Mouse (Mus musculus) heart, postnatal 4 days (tissue): ENCODE data around the gene Smarca5. TPM values are rescaled to one million over a fixed set of nuclear protein-coding genes. Genes with fewer than 3 reads are reported as not detected.

Experiments used
- DNase-seq: peaks from one replicate; pipeline ENCODE4 v3.0.0; 2021
- total RNA-seq, 2 experiments: library from RNA; stranded (reverse); gene quantifications; 2 replicates each; pipeline ENCODE4 v1.2.3; 2021

The Smarca5 gene
- 10 to 100 TPM; 43.4 to 44.8 TPM for total RNA-seq

GRCm38 (mm10) chr8:80739155-80739924, at the start of gene Smarca5:
Gene Smarca5 (minus strand): TSS chr8:80739497.
- peak; percentile 97 for DNase-seq

- no peak for DNase-seq
Observed at GRCm38 (mm10) chr8:80784559-80784958, 45.3 kb upstream of the Smarca5 start.

- no peak for DNase-seq
Observed at GRCm38 (mm10) chr8:80783271-80783670, 44.0 kb upstream of the Smarca5 start.

DNA sequence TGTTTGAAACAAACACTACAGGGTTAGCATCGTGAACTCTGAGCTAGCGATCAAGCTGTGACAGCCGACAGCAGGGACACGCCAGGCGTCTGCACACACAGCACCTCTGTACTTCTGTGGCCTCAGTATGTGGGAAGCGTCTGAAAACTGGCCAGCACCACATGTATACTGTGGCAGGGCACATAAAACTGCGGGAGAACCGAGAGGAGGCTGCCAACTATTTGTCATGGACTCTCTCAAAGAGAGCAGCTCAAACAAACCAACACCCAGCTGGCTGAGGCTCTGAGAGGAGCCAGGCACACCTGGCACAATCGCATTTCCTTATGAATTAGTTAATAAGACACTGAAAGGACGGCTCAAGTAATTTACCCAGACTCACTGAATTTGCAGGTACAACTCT, 42.0 kb upstream of the Smarca5 start:
- no peak for DNase-seq

DNA sequence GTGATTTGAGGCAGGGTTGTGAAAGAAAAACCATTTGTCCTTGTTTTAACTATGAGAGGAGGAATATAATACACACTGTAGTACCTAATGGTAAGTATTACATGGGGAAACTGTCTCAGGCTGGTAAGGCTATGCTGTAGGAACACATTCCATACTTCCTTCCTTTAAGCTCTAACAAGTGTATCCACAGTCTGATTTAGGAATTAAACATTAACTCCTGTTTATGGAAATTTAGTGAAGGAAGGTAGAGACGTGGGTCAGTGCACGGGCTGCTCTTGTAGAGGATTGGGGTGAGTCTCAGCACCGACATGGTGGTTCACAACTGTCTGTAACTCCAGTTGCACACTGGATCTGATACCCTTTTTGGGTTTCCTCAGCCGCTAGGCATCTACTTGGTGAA, 41.0 kb upstream of the Smarca5 start:
- no peak for DNase-seq

GRCm38 (mm10) chr8:80776436-80776835, 37.1 kb upstream of the Smarca5 start:
- no peak for DNase-seq

GRCm38 (mm10) chr8:80772732-80773460, 33.6 kb upstream of the Smarca5 start:
- no peak for DNase-seq

- no peak for DNase-seq
Observed at GRCm38 (mm10) chr8:80768451-80768850, 29.2 kb upstream of the Smarca5 start.

GRCm38 (mm10) chr8:80753017-80753715, 13.9 kb upstream of the Smarca5 start:
- DNase-seq: peak; percentile 90

DNA sequence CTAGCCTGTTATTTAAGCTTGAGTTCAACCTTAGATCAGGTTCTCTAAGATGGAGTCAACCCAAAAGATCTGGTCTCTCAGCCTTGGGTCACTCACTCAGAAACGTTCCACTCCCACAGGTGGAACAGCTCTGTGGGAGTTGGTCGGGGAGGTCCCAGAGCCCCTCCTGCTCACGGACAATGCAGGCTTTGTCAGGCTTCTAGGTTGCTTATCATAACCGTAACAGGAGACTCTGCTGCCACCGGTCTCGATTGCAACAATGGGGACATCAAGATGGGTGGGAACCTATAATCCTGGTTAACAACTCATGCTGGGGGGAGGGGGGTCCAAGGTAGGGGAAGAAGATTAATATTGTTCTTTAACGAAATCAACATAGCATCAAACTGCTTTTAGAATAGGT, 13.1 kb upstream of the Smarca5 start:
- DNase-seq: no peak

DNA sequence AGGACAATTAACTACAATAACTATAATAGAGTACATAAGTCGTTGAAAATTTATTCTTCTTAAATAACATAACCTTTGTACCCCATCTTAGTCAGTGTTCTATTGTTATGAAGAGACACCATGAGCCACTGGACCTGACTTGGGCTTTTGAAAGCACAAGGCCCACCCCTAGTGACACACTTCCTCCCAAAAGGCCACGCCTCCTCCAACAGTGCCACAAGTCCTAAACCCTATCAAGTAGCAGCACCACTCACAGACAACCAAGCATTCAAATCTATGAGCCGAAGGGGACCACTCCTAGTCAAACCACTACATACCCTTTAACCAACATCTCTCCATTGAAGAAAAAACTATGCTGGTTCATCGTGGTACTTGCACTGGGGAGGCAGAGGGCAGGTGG, 9.8 kb upstream of the Smarca5 start:
- DNase-seq: no peak

DNA sequence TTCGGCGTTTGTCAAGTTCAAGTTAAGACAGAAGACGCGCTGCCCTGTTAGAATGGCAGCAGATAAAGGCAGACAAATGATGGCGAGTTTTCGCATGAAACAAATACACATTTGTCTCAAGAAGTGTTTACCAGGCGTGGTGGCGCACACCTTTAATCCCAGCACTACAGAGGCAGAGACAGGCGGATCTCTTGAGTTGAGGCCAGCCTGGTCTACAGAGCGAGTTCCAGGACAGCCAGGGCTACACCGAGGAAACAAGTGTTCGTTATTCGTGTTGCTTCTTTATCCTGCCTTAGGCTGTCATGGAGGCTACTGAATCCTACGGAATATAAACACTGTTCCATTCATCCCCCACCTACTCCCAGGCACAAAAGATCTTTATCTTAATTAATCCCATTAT, 635 bp upstream of the Smarca5 start:
- no peak for DNase-seq

DNA sequence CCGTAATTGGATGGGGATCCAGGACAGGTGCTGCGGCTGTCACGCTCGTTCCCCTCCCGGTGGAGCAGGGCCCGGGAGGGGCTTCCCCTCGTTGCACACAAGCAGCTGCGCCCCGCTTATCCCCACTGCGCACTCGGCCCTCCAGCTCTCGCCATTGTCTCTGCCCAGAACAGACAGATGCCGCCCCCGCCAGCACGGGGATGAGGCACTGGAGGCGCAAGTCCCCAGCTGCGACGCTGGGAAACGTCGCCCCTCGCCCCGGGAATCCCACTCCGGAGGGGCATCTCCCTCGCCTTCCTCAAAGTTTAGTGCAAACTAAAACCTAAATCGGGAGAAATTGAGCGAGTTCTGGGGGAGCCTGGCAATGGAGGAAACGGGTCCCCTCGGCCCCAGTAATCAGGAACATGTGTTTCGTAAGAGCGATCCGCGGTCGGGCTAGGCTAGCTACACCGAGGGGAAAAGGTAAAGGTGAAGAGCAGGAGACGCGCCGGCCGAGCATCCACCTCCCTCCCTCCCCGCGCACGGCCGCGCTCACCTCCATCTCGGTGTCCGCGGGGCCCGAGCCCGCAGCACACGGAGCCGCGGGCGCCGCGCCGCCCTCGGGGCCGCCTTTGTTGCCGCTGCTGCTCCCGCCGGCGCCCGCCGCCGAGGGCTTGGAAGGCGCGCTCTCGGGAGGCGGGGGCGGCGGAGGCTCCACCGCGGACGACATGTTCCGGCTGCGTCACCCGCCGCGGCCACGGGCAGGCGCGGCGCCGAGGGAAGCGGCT, 726 bp downstream of the Smarca5 start:
- DNase-seq: peak; percentile 55

DNA sequence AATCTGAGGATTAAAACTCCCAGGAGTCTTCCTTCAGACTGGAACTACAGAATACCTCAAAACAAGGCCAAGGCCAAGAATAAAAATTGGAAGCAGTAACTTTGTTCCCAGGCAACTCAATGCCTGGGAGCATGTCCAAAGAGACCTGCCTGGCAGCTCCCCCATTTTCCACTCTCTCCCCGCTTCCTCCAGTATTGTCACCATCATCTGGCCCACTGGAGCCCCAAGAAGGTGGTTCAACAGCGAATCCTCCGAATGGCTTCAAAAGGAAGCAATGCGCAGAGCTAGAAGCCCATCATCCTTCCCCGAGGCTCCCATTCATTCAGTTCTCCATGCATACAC, 1.3 kb downstream of the Smarca5 start:
- peak; percentile 47 for DNase-seq

GRCm38 (mm10) chr8:80732326-80732725, 7.0 kb downstream of the Smarca5 start:
- no peak for DNase-seq

DNA sequence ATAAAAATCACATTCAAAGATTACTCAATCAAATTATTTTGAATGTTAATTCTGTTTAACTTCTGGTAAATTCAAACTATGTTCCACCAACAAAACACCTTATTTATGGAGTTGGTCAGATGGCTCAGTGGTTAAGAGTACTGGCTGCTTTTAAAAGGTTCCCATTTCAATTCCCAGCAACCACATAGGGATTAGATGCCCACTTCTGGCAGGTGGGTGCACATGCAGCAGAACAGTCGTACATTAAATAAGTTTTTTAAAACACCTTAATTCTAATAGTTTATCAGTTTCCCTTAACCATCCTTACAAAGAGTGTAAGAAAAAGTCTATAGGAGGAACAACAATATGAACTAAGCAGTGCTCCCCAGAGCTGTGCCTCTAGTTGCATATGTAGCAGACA, 24.8 kb downstream of the Smarca5 start:
- no peak for DNase-seq

GRCm38 (mm10) chr8:80710670-80711400, 28.5 kb downstream of the Smarca5 start:
- no peak for DNase-seq

DNA sequence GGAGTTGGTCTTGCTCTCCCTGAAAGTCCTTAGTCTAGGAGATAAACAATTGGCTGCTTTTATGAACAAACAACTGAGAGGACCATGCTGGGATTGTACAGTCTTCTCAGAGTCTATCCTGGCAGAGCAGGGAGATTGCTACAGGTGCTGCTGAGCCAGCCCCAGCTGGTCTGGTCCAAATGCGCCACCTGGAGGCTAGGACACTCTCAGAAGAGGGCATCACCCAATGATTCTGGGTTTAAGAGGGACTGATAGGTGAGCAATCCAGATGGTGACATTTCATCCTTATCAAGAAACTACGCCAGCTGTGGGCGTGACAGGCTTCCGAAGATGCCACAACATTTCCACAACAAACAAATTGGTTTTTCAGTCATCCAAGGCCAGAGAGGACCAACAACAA, 51.2 kb downstream of the Smarca5 start:
- peak; percentile 82 for DNase-seq

DNA sequence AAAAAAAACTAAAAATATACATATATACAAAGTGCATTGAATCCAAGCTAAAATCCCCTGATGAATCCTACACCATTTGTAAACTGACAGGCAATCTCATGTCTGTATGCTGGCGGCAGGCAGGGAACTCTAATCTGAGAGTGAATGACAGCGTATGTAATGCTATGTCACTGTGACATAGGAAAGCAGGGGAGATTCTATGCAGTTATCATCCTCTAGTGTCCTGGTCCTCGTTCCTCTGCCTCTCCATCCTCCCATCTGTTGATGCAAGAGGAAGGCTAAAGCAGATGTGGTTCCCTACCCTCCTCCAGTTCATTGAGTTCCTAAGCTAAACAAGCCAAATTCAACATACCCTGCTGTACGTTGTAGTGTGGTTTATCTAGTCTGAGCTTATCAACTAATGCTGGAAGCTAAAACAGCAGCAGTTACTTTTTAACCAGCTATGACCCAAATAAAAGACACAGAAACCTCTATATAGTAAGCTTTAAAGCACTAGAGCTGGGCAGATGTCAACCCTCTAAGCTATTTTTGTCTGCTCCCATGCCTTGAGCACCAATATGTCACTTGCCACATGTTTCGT, 55.5 kb downstream of the Smarca5 start:
- DNase-seq: no peak

- no peak for DNase-seq
Observed at GRCm38 (mm10) chr8:80682594-80682993, 56.7 kb downstream of the Smarca5 start.

- DNase-seq: no peak
Observed at GRCm38 (mm10) chr8:80669277-80669901, 69.9 kb downstream of the Smarca5 start.
